Mouse (Mus musculus): ENCODE results near the gene Carm1. TPM values are rescaled to one million over a fixed set of nuclear protein-coding genes. Genes with fewer than 3 reads are reported as not detected.

Carm1 gene
- polyA plus RNA-seq, 1 experiment from 2014 or later = 11.9 TPM

GRCm38 (mm10) chr9:21635639-21636038 is 88.9 kb downstream of the Carm1 start:
- H3K36me3 ChIP-seq (ENCODE audit: control insufficient read depth, insufficient read depth) = peaks cover 80% of the 10 kb centered on the region
- 61% methylated on average over 7 of the region's 7 CpGs for WGBS
- H3K9ac ChIP-seq (ENCODE audit: low read depth, low read length) = no peak overlapping the region
- H3K27me3 ChIP-seq (replicated peaks; ENCODE audit: control insufficient read depth, insufficient read depth, low read length) = no peaks in the 10 kb centered on the region
- ATAC-seq = no peak
- H3K4me3 ChIP-seq (ENCODE audit: low read depth, low read length) = no peak overlapping the region
- TF ChIP-seq CTCF (IDR thresholded peaks at IDR 0.05; ENCODE audit: low read depth) = no peak
- no peak overlapping the region for H3K4me2 ChIP-seq (replicated peaks; ENCODE audit: low read depth)
- no peak overlapping the region for H3K27ac ChIP-seq (ENCODE audit: low read depth, low read length)
- H3K4me1 ChIP-seq (replicated peaks; ENCODE audit: control insufficient read depth, insufficient read depth, low read length) = no peaks in the 10 kb centered on the region
- no peaks in the 10 kb centered on the region for H3K9me3 ChIP-seq (ENCODE audit: control insufficient read depth)

DNA sequence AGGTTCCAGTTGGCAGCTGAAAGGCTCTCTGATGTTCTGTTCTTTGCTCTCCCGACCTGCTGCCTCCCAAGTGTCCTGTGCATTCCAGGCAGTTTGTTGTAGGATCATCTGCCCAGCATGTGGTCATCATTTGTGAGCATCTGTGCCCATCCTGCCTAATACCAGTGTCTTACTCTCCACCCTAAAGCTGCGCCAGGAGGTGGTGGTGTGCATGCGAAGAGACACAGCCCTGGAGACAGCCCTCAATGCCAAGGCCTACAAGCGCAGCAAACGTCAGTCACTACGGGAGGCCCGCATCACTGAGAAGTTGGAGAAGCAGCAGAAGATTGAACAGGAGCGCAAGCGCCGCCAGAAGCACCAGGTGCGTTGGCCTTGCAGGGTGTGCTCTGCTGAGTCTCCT is 92.3 kb downstream of the Carm1 start:
- Histone ChIP-seq H3K36me3 (ENCODE audit: control insufficient read depth, insufficient read depth) (peaks cover 96% of the 10 kb centered on the region), H3K27me3 (replicated peaks; ENCODE audit: control insufficient read depth, insufficient read depth, low read length) (no peaks in the 10 kb centered on the region), H3K9me3 (ENCODE audit: control insufficient read depth) (no peaks in the 10 kb centered on the region), H3K4me1 (replicated peaks; ENCODE audit: control insufficient read depth, insufficient read depth, low read length) (no peaks in the 10 kb centered on the region), H3K27ac (ENCODE audit: low read depth, low read length) (peak overlapping the region; percentile 35; the same call in 1 of the 2 replicates), H3K4me2 (replicated peaks; ENCODE audit: low read depth) (no peak overlapping the region), H3K9ac (ENCODE audit: low read depth, low read length) (no peak overlapping the region), H3K4me3 (ENCODE audit: low read depth, low read length) (no peak overlapping the region)
- no peak for TF ChIP-seq CTCF (IDR thresholded peaks at IDR 0.05; ENCODE audit: low read depth)
- no peak for ATAC-seq
- 94% methylated on average over 11 of the region's 11 CpGs for WGBS

MicroRNAs encoded within 50 kb of the gene (microRNA counts, 519-probe panel; counts per million panel counts)
- microRNA mmu-miR-1946b = not detected

Small RNAs within 50 kb of the gene (microRNA-seq; reads per million reads assigned to microRNA genes)
- gene Mir1946b = not detected

Other genes with a start within 250 kb of the Carm1 start
- 192 and 208 TPM in 2 replicates for gene Ap1m2, start 234.6 kb upstream of the Carm1 start, polyA plus RNA-seq (2015; fragmentation: Nextera tagmentation; extraction: Ambion mirVana)
- gene Slc44a2, start 226.2 kb upstream of the Carm1 start, polyA plus RNA-seq (2015; fragmentation: Nextera tagmentation; extraction: Ambion mirVana) = 13.3 and 13.8 TPM in 2 replicates
- 41.0 and 42.8 TPM in 2 replicates for gene Ilf3, start 179.0 kb upstream of the Carm1 start, polyA plus RNA-seq (2015; fragmentation: Nextera tagmentation; extraction: Ambion mirVana)
- 16.9 and 17.9 TPM in 2 replicates for gene Qtrt1, start 135.1 kb upstream of the Carm1 start, polyA plus RNA-seq (2015; fragmentation: Nextera tagmentation; extraction: Ambion mirVana)
- gene Dnm2, start 122.0 kb upstream of the Carm1 start, polyA plus RNA-seq (2015; fragmentation: Nextera tagmentation; extraction: Ambion mirVana) = 69.6 and 74.7 TPM in 2 replicates
- 31.1 and 31.4 TPM in 2 replicates for gene Tmed1, start 36.6 kb upstream of the Carm1 start, polyA plus RNA-seq (2015; fragmentation: Nextera tagmentation; extraction: Ambion mirVana)
- 0.43 and 1.1 TPM in 2 replicates for gene AB124611, start 20.7 kb upstream of the Carm1 start, polyA plus RNA-seq (2015; fragmentation: Nextera tagmentation; extraction: Ambion mirVana)
- gene Timm29, start 45.8 kb downstream of the Carm1 start, polyA plus RNA-seq (2015; fragmentation: Nextera tagmentation; extraction: Ambion mirVana) = 15.1 and 15.9 TPM in 2 replicates
- 19.2 and 20.1 TPM in 2 replicates for gene Yipf2, start 45.9 kb downstream of the Carm1 start, polyA plus RNA-seq (2015; fragmentation: Nextera tagmentation; extraction: Ambion mirVana)
- gene Smarca4, start 69.3 kb downstream of the Carm1 start, polyA plus RNA-seq (2015; fragmentation: Nextera tagmentation; extraction: Ambion mirVana) = 22.1 and 24.4 TPM in 2 replicates
- 22.8 and 26.6 TPM in 2 replicates for gene Ldlr, start 176.6 kb downstream of the Carm1 start, polyA plus RNA-seq (2015; fragmentation: Nextera tagmentation; extraction: Ambion mirVana)
- 23.5 and 32.4 TPM in 2 replicates for gene Spc24, start 213.4 kb downstream of the Carm1 start, polyA plus RNA-seq (2015; fragmentation: Nextera tagmentation; extraction: Ambion mirVana)